Mouse (Mus musculus) gastrocnemius, postnatal 14 days (tissue): Measurements from ENCODE around the gene Hpdl. TPM values are rescaled to one million over a fixed set of nuclear protein-coding genes. Genes with fewer than 3 reads are reported as not detected.

Experiments
- DNase-seq: peaks from one replicate; pipeline ENCODE4 v3.0.0; 2021; ENCODE audit warnings: mixed read lengths
- intact Hi-C: fragments of 180-260 bp; cut with DNase I; formaldehyde crosslinking; loops from one replicate; pipeline ENCODE4 v1.15.1; 2025; ENCODE audit warnings: low total_unique reads
- total RNA-seq, 2 experiments: library from RNA; stranded (reverse); gene quantifications; 2 replicates each; pipeline ENCODE4 v1.2.3; 2021

Hpdl gene
- total RNA-seq, 2 experiments from 2014 or later: 2.7 to 2.9 TPM

DNA sequence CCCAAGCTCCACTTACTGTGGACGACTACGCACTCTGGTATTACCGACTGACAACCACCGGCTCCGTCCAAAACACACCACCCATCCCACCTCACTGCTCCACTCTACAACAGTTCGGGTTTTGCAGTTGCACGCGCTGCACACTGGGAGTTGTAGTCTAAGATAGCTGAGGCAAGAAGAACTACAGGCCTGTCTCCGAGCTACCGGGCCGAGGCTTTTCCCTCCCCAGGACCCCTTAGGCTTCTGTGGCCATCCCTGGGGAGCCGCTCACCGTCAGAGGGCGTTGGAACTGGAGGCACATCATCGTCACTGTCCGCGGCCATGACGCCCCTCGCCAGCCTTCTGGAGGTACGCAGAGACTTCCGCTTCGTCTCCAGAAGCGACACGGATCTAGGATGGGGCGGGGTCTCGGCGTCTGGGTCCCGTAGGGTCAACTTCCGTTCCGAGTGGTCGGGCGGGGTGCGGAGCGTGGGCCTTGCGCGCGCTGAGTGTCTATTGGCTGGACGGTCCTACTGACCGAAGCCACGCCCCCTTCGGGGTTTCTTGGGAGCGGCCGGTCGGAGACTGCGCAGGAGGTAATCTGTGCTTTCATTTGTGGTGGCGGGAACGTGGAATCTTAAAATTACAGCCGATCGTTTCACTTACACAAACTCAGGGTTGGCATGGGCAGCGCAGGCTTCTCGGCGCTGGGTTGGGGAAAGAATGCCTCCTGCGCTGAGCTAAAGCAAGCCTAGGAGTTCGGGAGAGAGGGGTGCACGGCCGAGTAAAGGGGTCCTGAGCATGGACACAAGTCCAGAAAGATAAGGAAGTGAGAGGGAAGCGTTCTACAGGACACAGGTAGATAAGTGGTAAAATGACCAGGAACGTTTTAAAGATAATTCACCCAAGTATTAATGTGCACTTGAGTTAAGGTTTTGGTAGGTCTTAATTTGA is 14.0 kb downstream of the Hpdl start, which contains the start of the genes Toe1 and Mutyh:
Gene Toe1 (minus strand): TSS at position 444 of the 933 bp plus-strand sequence.
Gene Mutyh (plus strand): TSS at position 527 of the 933 bp plus-strand sequence.
- intact Hi-C loops: no loop called here
- DNase-seq: peak; percentile 96

DNA sequence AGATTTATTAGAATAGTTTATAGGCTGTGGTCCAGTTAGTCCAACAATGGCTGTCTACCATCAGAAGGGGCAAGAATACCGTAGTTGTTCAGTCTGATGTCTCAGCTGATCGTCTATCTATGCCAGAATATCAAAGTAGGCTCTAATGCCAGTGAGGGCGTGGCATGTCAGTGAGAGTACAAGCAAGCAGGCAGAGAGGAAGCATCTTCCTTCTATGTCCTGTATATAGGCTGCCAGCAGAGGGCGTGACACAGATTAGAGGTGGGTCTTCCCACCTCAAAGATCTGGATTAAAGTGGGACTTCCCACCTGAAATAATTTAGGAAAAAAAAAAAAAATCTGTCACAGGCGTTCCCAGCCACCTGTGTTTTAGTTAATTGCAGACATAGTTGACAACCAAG is 21.6 kb downstream of the Hpdl start:
- intact Hi-C loops: no loop called here
- no peak for DNase-seq

DNA sequence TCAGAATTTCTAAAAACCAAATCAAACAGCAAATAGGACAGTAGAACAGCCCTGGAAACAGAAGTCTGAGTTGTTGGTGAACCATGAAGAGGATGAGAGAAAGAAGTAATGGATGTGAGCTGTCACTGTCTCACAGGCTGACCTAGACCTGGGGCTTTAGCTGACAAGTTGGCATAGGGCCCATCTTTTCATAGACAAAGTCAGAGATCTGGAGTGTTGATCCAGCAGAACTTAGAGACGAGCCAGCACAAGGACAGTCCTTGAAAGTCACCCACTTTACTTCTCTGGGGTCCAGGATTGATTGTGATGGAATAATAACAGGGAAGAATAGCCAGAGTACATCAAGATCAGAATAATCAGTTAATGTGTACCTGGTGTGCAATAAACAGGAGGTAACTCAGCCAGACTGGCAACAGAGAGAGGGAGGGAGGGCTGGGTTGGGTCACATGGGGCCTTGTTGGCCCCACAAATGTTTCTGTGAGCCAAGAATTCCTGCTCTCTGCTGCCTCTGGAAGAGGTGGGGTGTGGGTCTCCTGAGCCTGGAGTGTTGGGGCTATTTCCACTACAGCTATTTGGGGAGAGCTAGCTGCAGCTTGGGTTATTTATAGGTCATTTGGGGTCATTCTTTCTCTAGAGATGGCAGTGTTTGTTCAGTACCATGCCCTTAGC is 24.9 kb downstream of the Hpdl start:
- DNase-seq: no peak
- intact Hi-C loops: no loop called here

DNA sequence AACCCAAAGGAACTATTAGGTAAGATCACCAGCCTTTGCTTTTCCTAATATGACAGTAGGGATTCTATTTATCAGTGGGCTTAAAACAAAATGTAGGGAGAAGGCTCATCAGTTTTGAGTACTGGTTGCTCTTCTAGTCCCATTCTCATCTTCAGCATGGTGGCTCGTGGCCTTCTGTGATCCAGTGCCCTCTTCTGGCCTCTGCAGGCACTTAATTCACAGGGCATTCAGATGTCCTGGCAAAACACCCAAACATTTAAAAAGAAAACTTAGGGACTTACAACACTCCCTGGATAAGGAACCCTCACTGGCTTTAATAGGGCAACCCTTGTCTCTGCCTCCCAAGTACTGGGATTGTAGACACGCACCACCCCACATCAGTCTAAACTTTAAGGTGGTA is 27.2 kb downstream of the Hpdl start:
- intact Hi-C loops: no loop called here
- no peak for DNase-seq

DNA sequence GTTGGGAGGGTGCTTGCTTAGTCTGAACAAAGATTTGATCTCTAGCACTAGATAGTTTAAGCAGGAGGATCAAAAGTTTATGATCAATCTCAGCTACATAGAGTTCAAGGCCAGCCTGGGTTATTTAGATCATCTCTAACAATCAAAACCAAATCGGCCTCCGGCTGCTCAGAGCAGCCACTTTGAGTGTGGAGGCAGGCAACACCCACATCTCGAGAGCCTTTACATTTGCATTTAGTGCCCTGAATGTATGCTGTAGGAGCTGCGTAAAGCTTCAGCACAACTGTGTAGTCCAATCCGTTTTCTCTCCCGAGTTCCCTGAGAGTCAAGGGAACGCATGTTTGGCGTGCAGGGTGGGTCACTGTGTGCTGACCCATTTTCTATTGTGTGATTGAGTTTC is 29.1 kb downstream of the Hpdl start:
- intact Hi-C loops: no loop called here
- no peak for DNase-seq

DNA sequence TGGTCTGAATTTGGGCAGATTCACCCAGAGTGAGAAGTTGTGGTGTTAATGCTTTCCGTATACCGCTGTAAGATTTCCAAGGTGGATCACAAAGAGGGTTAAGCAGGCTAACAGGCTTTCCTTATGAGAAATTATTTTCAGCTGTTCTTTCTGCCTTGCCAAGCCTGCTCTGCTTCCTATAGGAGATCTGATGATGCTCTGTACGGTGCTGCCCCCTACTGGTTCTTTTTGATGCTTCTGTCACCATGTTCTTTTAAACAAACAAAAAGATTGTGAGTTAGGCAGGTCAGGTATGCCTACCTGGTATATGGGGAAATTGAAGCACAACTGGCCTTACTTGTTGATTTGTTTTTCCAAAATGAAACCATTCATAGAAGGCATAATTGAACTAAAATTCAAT is 32.6 kb downstream of the Hpdl start:
- intact Hi-C loops: loop anchor here (2.0 kb wide), 1 partner anchor 66 kb away; no protein-coding TSS in a partner anchor
- DNase-seq: peak; percentile 72

DNA sequence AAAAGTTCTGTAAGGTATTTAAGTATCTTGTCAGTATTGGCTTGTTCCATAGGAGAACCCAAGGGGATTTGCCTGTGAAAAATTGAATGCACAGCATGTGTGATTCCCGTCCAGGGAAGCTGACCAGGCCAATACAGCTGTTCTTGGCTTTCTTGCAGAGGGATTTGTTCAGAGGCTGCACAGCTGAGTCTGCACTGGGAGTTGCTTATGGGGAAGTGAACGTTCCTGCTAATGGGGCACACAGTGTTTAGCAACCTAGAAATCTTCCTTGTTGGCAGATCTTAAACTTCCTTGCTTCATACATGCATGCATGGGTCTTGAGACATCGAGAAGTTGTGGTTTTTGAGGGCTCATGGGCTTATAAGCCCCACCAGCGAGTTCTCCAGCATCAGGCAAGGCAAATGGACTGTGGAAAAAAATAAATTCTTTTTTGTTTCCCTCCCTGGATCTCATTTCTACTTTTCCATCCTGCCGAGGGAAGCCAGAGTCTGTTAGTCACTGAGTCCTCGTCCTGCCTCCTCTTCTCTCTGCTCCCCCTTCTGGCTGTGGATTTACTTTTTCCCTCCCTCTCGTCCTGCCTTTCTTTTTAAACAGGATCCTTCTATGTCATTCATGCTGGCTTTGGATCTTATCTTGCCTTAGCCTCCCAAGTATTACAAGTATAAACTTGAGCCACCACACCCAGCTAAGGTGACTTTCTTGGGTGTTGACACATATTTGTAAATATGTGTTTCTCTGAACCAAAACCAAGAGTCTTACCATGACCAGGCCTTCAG is 33.3 kb downstream of the Hpdl start:
- peak; percentile 9 for DNase-seq
- intact Hi-C loops: loop anchor here (2.0 kb wide), 1 partner anchor 65 kb away; no protein-coding TSS in a partner anchor

DNA sequence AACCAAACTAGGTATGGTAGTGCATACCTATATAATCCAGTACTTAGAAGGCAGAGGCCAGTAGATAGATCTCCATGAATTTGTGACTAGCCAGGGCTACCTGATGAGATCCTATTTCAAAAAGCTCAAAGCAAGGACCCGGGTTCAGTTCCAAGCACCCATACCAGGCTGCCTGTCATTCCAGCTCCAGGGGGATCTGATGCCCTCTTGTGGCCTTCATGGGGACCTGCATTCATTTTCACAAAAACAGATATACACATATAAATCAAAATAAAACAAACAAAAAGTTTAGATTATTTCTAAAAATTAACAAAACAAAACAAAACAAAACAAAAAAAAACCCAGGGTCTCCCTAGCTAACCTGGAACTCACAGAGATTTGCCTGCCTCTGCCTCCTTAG is 34.9 kb downstream of the Hpdl start:
- no peak for DNase-seq
- intact Hi-C loops: no loop called here

DNA sequence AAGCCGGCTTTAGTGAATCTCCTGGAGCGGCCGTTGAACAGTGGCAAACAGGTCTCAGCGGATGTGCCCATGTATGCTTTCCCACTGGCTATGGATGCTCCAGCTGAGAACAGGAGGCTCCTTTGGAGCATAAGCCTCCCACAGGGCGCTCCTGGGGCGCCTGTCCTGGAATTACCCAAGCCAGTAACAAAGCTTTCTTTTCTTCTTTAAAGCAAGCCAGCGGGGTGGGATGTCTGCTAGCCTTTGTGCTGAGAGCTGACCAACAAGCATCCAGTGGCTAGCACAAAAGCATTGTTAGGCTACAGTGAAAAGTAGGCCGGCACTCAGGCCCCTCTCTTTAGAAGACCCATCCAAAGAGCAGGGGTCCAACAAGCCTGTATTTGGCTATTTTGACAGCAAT is 39.3 kb downstream of the Hpdl start:
- DNase-seq: no peak
- intact Hi-C loops: no loop called here

DNA sequence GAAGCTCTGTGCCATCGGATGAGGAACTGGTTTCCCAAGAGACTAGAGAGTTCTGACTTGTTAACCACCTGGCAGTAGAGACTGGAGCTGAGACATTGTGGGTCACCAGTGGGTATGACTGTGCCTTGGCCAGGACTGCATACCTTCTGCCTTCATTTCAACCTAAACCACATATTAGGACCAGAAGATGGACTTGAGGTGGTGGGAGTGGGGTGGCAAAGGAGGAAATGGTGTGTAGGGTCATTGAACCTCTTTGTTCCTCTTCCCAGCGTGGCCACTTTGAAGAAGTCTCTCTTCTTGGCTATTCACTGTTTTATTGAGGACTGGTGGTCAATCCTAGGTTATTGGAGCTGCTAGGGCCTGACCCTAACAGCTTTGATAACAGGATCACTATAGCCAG is 40.1 kb downstream of the Hpdl start:
- no peak for DNase-seq
- intact Hi-C loops: no loop called here

DNA sequence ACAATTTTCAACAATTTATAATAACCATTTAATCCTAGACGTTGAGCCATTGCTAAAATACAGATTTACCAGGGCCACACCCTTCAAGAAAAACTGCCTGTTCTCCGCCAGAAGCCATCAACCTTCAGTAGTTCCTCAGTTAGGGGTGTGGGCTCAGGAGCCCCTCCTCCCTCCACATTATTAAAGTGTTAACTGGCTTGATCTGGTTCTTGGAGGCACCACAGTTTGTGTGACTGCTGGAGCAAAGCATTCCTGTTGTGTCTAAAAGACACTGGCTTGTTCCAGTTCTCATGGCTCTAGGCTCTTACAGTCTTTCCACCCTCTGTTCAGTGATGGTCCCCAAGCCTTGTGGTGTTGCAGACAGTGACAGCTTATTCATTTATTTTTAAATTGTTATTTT is 41.0 kb downstream of the Hpdl start:
- intact Hi-C loops: no loop called here
- DNase-seq: no peak

DNA sequence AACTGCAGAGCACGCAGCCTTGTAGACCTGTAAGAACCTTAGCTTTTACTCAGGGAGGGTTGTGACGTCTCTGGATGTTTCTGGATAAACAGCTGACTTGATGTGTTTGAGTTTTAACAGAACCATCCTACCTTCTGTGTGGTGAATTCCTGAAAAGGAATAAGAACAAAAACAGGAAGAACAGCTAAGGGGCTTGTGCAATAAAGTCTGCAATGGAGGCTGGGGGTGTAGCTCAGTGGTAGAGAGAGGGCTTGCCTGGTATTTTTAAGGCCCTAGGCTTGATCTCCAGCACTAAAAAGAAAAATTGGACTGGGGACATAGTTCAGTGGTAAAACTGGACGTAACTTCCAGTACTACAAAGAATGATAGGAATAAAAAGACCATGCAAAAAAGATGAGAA is 44.4 kb downstream of the Hpdl start:
- intact Hi-C loops: no loop called here
- DNase-seq: no peak

DNA sequence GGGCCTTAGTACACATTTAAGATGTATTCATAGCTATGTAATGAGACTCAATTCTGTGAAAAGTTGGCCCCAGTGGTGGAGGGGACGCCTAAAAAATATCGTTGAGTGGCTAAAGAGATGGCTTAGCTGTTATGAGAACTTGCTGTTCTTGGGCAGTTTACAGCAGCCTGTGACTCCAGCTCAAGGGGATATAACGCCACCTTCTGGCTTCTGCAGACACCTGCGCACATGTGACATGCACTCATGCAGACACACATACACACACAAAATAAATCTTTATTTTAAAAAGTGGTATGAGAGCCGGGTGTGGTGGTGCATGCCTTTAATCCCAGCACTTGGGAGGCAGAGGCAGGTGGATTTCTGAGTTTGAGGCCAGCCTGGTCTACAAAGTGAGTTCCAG is 45.1 kb downstream of the Hpdl start:
- DNase-seq: no peak
- intact Hi-C loops: no loop called here

Other genes with a start within 250 kb of the Hpdl start
- gene Ccdc17, start 225.1 kb downstream of the Hpdl start, total RNA-seq: 1 to 10 TPM; 1.5 to 1.8 TPM
- gene Nasp, start 193.8 kb downstream of the Hpdl start, total RNA-seq: 10 to 100 TPM; 16.2 to 17.4 TPM
- gene Akr1a1, start 170.0 kb downstream of the Hpdl start, total RNA-seq: 100 to 1,000 TPM; 226 to 247 TPM
- gene Prdx1, start 136.2 kb downstream of the Hpdl start, total RNA-seq: 100 to 1,000 TPM; 211 to 229 TPM
- gene Mmachc, start 113.3 kb downstream of the Hpdl start, total RNA-seq: 10 to 100 TPM; 25.5 to 28.9 TPM
- gene Ccdc163, start 113.2 kb downstream of the Hpdl start, total RNA-seq: 1 to 10 TPM; 3.9 to 4.0 TPM
- 1 to 10 TPM; 1.8 to 2.5 TPM for gene Tesk2, start 100.8 kb downstream of the Hpdl start, total RNA-seq
- gene Toe1, start 14.1 kb downstream of the Hpdl start, total RNA-seq: 1 to 10 TPM; 5.6 to 5.7 TPM
- gene Mutyh, start 14.0 kb downstream of the Hpdl start, total RNA-seq: 1 to 10 TPM in 1 of 2 experiments, under 1 TPM in 1; 1.00 to 1.6 TPM
- gene Zswim5, start 55.7 kb upstream of the Hpdl start, total RNA-seq: under 1 TPM; 0.11 to 0.23 TPM
- gene Urod, start 172.7 kb upstream of the Hpdl start, total RNA-seq: 10 to 100 TPM; 52.3 to 60.4 TPM
- gene Hectd3, start 173.6 kb upstream of the Hpdl start, total RNA-seq: 10 to 100 TPM; 12.6 to 14.7 TPM
- 10 to 100 TPM; 22.0 to 24.8 TPM for gene Eif2b3, start 197.7 kb upstream of the Hpdl start, total RNA-seq